Mouse (Mus musculus) MEL (cell line): ENCODE measurements at regions not wholly inside any gene's neighbourhood (a gene's known extent, or its start where the extent isn't known, plus 50 kb on each side); places are given as distances from the start of the nearest gene placed in this dataset.

Source experiments
- CHD2 ChIP-seq: IDR thresholded peaks from 2 replicates; pipeline ENCODE4 v1.6.1; 2011; ENCODE audit warnings: low read length, improper control_type of control experiment
- CTCF ChIP-seq, 3 experiments: IDR thresholded peaks in 2 of 3; conservative IDR thresholded peaks in 1 of 3; 2 replicates each; pipeline ENCODE4 v1.5.1; 2011 to 2012; ENCODE audit warnings: low read length in 3 of 3, low read depth in 2 of 3, mild to moderate bottlenecking in 2 of 3, improper control_type of control experiment in 1 of 3, inconsistent platforms in 1 of 3, mixed read lengths in 1 of 3, moderate library complexity in 1 of 3; ENCODE audit not compliant: control insufficient read depth in 1 of 3, insufficient read depth in 1 of 3, poor library complexity in 1 of 3, severe bottlenecking in 1 of 3

- no peak for TF ChIP-seq CTCF (IDR thresholded peaks at IDR 0.05 in 2 of 3, conservative IDR thresholded peaks at IDR 0.05 in 1 of 3; ENCODE audit: control insufficient read depth in 1 of 3, insufficient read depth in 1 of 3, low read depth in 2 of 3, low read length in 3 of 3, poor library complexity in 1 of 3, severe bottlenecking in 1 of 3)
- no peak for TF ChIP-seq CHD2
Observed at GRCm38 (mm10) chr2:117910781-117911180, 200.9 kb upstream of the Thbs1 start.
